Mouse (Mus musculus) kidney, adult 2 months (tissue): ENCODE measurements at regions not wholly inside any gene's neighbourhood (a gene's known extent, or its start where the extent isn't known, plus 50 kb on each side); places are given as distances from the start of the nearest gene placed in this dataset.

Experiments
- CTCF ChIP-seq: fragments of 200-500 bp; conservative IDR thresholded peaks from 2 replicates; pipeline ENCODE4 v1.5.1; 2011; ENCODE audit warnings: low read depth, mild to moderate bottlenecking, control low read depth, low read length, moderate library complexity, mixed read lengths; ENCODE audit not compliant: insufficient read depth, insufficient read length
- POLR2A ChIP-seq: fragments of 200-500 bp; IDR thresholded peaks from one replicate; pipeline ENCODE4 v1.6.1; 2011; ENCODE audit warnings: low read depth, low read length, control low read depth

- TF ChIP-seq POLR2A = no peak
- no peak for TF ChIP-seq CTCF
Observed at GRCm38 (mm10) chr1:142956686-142957085, 683.8 kb upstream of the B3galt2 start.
